Mouse (Mus musculus) thymus, postnatal 0 days (tissue): ENCODE data around the gene Nefh. TPM values are rescaled to one million over a fixed set of nuclear protein-coding genes. Genes with fewer than 3 reads are reported as not detected.

ENCODE experiments used
- DNase-seq: peaks from one replicate; pipeline ENCODE4 v3.0.0-alpha.2; 2015; ENCODE audit warnings: low spot score
- polyA plus RNA-seq: library from polyadenylated mRNA; unstranded; fragments of >200 nt; fragmentation: Nextera tagmentation; extraction: Ambion mirVana; gene quantifications from 2 replicates; pipeline ENCODE4 v1.2.1, GENCODE M21; 2015

Gene Nefh
- 3.1 and 3.9 TPM in 2 replicates for polyA plus RNA-seq

DNA sequence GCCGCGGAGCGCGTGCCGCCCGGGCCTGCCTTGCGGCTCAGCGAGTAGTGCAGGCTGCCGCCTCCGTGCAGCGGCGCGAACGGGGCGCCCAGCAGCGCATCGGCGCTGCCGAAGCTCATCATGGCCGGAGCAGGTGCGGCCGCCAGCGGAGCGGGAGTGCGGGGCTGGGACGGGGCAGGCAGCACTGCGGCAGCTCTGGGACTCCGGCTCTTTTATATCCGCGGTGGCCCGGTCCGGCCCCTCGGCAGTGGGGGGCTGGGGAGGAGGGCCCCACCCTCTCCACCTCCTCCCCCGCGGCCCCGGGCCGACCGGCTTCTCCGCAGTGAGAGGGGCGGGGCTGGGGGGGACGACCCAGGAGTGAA, at the start of gene Nefh:
TSS of gene Nefh (minus strand) at position 252 of the 362 bp plus-strand sequence.
- peak; percentile 12 for DNase-seq

DNA sequence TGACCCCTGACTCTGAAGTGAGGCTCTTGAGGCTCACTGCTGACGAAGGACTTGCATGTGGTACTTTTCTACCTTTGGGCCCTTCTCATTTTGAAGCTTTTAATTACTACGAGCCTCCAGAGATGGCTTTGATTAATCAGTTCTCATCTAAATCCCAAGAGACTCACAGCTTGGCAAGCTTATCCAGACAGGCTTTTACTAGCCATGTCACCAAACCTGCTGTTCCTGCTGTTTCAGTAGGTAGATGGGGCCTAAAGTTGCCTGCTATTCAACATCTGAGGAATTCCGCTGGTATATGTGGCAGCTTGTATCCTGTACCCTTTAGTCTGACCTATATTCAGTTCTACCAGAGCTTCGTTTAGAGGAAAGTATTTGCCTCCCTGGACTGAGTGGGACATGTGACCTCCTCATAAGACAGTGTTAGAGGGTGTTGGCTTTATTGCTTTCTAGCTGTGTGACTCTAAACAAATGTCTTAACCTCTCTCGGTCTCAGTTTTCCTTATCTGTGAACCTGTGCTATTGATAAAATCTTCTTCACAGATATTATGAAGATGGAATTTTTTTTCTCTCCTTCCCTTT, 48.8 kb upstream of the Nefh start:
- DNase-seq: no peak

DNA sequence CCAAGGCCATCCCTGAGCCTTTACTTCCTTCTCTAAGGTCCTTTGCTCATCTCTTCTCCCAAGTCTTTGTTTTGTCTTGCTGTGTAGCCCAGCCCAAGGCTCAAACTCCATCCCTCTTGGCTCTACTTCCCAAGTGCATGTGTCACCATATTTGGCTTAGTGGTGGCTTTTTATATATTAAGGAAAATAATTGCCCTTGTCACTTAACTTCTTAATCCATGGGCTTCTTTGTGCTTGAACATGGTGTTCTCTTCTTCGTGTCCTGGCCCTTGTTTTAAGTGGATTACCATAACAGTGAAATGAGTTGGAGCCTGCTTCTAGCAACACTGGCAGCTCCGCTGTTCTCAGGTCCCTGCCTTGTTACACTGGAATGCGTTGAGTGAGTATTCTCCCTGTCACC, 47.8 kb upstream of the Nefh start:
- no peak for DNase-seq

DNA sequence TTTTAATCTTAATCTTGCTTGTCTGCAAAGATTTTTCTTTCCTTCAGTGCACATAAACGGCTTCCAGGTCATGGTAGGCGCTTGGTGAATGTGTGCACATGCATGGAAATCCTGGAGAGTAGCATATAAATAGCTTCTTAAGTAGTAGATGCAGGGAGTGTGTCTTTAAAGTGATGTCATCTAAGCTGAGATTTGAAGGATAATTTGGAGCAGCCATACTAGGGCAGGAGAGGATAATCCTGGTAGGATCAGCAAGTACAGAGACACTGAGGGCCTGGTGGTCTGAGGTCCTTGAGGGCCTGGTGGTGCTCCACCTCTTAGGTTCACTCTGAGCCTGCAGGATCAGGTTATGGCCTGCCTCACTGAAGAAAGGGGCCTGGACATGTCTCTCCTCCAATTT, 44.6 kb upstream of the Nefh start:
- no peak for DNase-seq

DNA sequence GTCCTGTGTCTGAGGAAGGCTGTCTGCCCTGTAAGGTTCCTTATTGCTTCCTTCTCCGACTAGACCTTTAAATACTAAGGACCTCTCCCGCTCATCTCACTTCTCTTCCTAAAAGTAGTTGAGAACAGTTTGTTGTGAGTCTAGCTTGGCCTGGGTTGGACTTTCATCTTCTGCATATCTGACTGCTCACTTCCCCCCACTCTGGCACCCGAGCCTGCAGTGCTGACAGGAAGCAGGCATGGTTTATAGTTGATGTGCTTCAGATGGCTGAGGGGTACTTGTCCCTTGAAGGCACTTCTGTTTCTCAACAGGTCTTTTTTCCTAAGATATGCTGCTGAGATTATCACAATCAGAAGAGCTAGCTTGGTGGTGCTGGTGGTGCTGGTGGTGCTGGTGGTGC, 41.3 kb upstream of the Nefh start:
- DNase-seq: peak; percentile 65

DNA sequence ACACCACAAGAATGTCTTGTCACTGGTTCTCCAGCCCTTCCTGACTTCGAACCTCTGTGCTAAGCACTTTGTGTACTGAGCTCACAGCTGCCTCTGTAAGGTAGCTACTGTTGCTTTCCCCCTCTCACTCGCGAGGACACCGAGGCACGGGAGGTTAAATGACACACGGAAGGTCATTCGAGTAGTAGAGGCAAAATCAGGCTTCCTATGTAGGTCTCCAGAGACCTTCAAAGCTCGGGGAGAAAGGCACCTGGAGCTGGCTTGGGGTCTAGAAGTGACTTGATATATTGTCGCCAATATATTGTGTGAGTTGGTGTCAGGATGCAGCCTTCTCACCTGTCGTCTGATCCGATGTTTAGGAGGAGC, 39.6 kb upstream of the Nefh start:
- peak; percentile 15 for DNase-seq

DNA sequence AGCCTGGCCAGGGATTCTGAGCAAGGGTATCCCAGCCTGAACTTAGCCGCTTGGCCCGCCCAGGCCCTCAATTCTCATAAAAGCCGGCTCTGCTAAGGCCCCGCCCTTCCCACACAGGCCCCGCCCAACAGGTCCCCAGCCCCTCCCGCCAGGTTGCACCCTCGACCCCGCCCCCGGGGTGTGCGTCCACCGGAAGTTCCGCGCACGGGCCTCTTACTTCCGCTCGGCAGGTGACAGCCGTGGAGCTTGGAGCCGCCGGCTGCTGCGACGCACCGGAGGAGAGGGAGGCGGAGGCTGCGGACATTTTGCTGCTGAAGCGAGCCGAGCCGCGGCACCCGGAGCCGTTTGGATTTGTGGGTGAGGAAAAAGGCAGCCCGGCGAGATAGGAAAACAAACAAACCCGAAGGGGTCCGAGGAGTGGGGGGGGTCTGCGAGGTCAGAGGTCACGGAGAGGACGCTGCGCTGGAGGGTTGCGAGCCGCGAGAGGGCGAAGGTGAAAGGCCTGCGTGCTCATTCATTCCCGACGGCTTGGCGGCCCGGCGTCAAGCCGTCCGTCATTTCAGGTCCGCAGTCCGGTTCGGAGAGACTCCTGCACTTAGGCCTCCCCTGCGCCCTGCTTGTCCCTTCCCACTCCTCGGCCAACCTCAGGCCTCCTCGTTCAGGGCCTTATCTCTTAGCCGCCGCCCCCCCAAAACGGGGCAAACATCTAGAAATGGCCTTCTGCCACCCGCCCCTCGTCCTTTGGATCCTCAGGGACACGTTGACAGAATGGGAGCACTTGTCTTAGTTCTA, 39.0 kb upstream of the Nefh start, which contains the start of gene Ap1b1:
TSS of gene Ap1b1 (plus strand) at position 130 of the 792 bp plus-strand sequence.
- DNase-seq: peak; percentile 96

DNA sequence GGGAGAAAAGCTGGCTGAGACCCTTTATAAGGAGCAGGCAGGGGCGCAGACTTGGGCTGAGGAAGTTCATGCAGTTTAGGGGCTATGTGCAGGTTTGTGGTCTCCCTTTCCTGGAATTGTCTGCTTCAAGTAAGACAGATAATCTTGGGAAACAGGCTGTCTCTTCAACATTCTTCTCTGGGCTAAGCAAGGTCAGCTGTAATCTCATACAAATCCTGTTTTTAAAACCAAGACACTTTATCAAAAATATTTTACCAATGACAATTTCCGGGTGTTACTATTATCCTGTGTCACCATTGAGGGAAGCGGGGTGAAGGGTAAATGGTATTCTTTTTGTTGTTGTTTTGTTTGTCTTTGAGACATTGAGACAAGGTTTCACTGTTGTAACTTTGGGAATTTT, 36.9 kb upstream of the Nefh start:
- no peak for DNase-seq

DNA sequence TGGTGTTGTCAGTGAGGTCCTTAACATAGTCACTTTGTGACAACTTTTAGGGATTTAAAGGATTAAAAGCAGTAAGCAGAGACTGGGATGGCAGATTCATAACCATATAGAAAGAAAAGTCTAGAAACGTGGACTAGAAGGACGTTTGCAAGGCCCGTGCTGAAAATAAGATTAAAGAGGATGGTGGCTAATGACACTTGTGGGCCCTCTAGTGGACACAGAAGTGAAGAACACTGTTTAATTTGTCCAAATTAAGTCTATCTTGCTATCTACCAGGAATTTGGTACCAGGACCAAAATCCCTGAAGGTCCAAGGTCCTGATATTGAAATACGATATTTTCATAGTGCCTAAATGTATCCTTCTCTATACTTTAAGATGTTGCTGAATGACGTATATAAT, 36.4 kb upstream of the Nefh start:
- DNase-seq: peak; percentile 36

DNA sequence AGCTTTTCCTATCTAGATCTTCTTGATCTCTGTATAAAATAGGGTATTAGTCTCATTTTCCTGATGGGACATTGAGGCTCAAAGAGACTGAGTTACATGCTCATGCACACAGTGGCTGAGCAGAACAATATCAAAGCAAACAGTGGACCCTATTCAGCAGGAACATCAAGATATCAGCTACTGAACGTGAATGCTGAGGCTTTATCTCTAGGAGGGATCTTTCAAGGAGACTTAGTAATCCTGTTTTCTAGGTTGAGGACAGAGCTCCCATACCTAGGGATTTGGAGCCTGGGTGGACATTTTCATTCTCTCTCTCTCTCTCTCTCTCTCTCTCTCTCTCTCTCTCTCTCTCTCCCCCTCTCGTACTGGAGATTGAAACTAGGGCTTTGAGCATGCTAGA, 35.7 kb upstream of the Nefh start:
- DNase-seq: no peak

DNA sequence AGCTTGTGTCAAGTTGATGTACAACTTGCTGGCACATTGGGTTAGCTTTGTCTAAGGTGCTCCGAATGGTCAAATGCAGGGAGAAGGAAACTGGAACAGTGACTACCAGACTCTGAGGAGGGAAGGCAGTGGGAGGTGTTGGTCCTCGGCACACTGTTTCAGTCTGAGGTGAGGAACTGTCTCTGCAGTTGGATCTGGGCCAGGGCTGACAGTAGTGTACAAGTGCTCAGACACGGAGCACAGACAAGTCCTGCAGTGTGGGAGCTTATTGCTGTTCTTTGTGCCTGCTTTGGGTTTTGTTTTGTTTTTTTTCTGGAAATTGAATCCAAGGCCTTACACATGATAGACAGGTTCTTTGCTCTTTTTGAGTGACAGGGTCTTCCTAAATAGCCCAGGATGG, 35.1 kb upstream of the Nefh start:
- DNase-seq: no peak

DNA sequence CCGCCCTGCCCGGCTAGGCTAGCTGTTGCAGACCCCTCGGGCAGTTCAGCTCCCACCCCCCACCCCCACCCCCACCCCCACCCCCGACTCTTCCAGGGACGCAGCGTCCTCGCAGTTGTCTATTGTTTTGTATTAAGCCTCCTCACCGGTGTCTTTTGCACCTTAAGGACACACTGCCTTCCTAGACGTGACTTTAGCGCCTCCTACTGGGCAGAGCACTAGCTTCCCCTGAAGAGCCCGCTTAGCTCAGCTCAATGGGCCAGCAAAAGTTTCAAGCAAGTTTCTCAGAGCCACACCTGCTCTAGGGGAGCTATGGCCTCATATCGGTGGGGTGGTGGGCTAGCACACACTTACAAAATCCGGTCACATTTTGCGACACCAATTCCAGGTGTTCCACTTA, 27.8 kb upstream of the Nefh start:
- DNase-seq: peak; percentile 86

DNA sequence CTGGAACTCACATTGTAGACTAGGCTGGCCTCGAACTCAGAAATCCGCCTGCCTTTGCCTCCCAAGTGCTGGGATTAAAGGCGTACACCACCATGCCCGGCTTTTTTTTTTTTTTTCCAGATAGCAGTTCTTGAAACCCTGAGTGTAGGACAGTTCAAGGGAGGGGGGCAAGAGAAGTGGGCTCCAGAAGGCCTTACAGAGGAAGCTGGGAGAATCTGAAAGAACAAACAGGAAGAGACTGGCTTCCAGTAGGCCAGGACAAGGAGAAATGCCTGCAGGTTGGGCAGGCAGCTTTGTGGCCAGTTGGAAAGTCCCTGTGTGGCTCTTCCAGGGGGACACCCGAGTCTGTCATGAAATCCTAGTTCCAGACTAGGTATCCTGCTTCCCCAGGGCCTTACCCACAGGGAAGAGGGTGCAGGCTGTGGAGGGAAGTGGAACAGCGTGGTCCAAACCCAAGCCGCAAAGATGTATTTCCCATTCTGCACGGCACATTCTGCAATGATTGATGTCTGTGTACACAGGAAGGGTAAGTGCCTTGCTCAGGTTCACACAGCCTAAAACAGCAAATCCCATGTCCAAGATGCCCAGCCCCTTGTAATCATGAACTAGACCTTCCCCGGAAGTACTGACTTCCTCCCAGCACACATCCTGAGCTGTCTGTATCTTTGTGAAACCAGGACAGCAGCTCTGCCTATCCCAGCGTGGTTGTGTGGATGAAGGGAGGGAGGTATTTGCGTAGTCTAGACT, 26.7 kb upstream of the Nefh start:
- DNase-seq: no peak

DNA sequence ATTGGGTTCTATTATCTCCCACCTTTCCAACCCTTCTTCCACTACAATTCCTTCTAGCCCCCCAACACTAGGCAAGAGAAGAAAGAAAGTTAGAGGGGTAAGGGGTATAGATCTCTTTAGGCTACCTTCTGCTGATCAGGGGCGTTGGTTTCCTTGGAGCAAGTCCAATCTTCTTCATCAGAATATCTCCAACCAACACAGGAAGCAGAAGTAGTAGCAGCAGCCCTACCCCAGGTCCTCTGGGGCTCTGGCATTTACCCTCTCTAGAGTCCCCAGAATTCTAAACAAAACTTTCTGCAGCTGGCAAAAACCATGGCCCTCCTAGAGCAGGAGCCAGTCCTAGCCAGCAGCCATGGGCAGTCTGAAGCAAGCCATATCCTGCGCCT, 26.0 kb upstream of the Nefh start:
- no peak for DNase-seq

DNA sequence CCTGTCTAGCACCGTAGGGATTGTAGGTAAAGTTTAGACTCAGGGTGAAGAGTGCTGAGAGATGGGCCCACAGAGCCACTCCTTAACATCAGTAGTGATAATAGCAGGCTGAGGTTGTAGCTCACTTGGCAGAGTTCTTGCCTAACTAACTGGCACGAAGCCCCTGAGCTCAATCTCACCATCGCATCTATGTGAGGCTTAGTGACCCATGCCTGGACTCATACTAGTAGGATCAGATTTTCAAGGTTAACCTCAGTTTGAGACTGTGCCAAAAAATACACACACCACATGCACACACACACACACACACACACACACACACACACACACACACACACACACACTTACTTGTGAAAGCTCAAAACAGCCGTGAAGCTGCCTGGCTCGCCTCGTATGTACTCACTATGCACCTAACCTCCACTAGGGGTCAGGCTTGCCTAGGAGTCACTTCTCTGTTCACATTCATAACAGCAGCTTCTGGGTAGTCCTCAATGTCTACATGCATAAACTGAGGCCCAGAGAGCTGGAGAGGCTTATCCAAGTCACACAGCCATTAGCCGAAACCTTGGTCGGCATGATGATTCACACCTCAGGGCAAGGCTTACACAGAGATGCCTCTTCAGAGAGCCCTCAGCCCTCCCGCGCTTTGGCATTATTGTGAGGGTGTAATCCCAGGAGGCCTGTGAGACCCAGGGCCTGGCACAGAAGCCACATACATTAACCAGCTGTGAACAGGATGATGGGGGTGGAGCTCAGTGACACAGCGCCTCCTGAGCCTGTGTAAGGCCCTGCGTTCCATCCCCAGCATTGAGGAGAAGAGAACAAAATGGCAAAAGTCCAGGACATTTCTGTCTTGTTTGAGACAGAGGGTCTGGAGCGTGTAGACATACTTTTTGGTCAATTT, 25.4 kb upstream of the Nefh start:
- peak; percentile 80 for DNase-seq

DNA sequence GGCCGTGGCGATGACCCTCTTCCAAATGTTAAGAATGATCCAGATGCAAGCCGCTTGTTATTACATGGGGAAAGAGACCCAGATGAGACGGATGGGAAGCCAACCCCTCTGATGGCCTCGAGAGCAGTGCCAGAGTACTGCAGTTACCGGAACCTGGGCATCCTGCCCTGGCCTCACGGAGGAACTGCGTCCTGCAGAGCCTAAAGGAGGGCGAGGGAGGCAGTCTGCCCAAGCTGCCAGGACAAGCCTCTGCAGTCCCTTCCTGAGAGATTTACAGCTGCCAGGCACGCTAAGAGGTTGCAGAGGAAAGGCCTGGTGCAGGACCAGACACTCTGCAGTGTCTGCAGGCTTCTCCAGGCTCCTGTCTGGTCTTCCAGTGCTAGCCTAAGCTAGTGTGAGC, 20.5 kb upstream of the Nefh start:
- no peak for DNase-seq

DNA sequence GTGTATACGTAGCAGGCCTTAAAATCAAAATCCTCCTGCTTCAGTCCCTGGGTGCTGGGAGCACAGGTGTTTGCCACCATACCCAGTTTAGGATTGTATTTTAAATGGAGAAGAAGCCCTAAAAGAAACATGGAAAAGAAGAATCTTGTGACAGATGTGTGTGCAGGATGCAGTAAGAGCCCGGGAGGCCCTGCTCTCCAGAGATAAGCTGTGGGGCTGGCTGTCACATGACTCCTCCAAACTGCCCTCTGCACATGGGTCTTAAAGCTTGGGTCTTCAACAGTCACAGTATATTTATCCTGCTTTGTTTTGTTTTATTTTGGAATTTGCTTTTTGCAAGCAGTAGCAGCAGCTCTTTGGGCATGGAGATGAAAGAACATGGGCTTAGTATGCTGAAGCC, 19.7 kb upstream of the Nefh start:
- DNase-seq: no peak

DNA sequence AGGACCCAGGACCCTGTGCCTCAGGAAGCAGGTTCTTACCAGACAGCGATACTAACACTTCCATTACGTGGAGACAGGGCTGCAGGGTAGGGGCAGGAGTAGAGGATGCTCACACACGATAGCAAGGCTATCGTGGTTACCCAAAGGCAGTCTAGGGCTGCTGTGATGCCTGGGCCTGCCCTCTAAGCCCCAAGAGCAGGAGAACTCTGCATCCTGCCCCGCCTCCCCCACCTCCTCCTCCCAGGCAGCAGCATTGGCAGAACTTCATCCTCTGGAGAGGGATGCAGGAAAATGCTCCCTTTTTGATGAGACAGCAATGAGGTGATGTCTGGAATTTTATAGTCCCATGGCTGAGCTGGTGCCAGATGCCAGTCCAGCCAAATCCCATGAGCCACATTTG, 19.0 kb upstream of the Nefh start:
- no peak for DNase-seq

DNA sequence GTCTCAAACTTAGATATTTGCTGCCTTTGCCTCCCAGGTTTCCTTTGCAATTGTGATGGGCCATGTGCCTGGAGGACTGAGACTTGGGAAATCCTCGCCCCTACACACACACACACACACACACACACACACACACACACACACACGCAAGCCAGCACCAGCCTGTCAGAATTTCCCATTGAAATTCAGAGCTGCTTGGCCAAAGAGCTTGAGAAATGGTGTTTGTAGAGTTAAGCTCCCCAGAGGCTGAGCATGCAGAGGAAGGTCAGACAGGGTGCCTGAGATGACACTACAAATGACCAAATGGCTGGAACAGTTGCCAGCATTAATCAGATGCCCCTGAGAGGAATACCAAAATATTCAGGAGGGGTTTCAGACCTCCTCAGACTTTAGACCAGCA, 18.5 kb upstream of the Nefh start:
- DNase-seq: no peak

DNA sequence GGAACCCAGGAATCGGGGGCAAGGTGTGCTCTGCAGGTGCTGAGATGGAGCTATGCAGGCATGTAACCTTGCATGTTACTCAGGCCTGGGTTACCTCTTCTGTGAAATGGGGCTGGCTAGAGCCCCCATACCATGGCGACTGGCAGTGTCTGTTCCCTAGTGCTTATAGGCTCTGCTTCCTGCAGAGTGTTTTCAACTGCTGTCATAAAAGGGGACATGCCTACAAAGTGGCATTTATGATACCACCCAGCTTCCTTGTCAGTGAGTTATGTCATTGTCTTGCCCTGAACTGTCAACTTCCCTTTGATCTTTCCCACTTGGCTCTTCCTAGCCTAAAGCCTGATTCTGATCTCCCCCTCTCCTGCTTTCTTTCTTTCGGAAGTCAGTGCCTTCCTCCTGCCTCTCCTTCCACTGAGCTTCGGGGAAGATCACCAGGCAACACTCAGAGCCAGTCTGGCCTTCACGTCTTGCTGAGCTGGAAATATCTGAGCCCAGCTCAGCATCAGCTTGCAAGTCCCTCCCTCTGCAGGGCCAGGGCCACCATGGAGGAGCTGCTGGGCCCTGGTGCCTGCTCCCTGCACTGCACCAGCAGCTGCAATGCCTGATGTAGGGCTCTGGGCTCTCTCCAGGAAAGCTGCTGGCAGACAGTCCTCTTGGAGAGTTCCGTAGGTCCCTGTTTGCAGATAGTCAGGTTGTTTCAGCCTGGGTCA, 15.4 kb upstream of the Nefh start:
- DNase-seq: no peak

DNA sequence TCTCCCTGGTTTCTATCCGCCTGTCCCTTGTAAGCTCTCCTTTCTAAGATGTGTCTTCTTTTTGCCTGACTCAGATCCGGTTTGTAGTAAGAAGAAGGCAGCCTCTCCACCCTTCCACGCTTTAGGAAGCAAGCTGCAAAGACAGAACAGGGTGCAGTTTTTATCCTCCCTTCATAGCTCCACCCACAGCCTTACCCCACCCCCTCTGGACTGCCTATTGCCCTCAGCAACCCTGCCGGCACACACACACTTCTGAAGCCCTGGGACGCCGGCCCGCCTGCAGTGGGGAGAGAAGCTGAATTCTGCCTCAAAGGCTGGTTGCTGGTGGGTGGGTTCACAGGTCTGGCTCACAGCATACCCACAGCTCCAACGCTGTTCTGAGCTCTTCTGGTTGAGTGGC, 6.1 kb upstream of the Nefh start:
- DNase-seq: no peak
